Mouse (Mus musculus) forebrain, postnatal 0 days (tissue): ENCODE measurements around the gene Ube2j1. TPM values are rescaled to one million over a fixed set of nuclear protein-coding genes. Genes with fewer than 3 reads are reported as not detected.

ENCODE experiments used
- ATAC-seq: fragments of 200-750 bp; cut with Nextera tagmentation; 2 replicates; pipeline ENCODE4 v1.8.0; 2017; ENCODE audit warnings: mild to moderate bottlenecking, moderate library complexity
- DNase-seq: peaks from one replicate; pipeline ENCODE4 v3.0.0-alpha.2; 2015
- H3K27ac ChIP-seq: fragments of 300-500 bp; sonication (generic); 2 replicates; pipeline ENCODE4 v1.5.1; 2014; ENCODE audit warnings: low read depth, mild to moderate bottlenecking, antibody characterized with exemption, low read length, moderate library complexity, mixed read lengths
- H3K27me3 ChIP-seq: fragments of 300-500 bp; sonication (generic); 2 replicates; pipeline ENCODE4 v1.6.1; 2014; ENCODE audit warnings: mild to moderate bottlenecking, low read length, mixed read lengths; ENCODE audit not compliant: insufficient read depth
- H3K36me3 ChIP-seq: fragments of 300-500 bp; sonication (generic); 2 replicates; pipeline ENCODE4 v1.6.1; 2014; ENCODE audit warnings: mild to moderate bottlenecking, moderate library complexity; ENCODE audit not compliant: insufficient read depth
- H3K4me1 ChIP-seq: fragments of 300-500 bp; sonication (generic); 2 replicates; pipeline ENCODE4 v1.6.1; 2014; ENCODE audit warnings: antibody characterized with exemption; ENCODE audit not compliant: insufficient read depth
- H3K4me2 ChIP-seq: fragments of 300-500 bp; sonication (generic); 2 replicates; pipeline ENCODE4 v1.6.1; 2014; ENCODE audit warnings: low read depth, mild to moderate bottlenecking, moderate library complexity
- H3K4me3 ChIP-seq: fragments of 300-500 bp; sonication (generic); 2 replicates; pipeline ENCODE4 v1.5.1; 2014; ENCODE audit warnings: low read depth, low read length, mixed read lengths
- H3K9ac ChIP-seq: fragments of 300-500 bp; sonication (generic); 2 replicates; pipeline ENCODE4 v1.6.1; 2014; ENCODE audit warnings: mild to moderate bottlenecking
- H3K9me3 ChIP-seq: fragments of 300-500 bp; sonication (generic); 2 replicates; pipeline ENCODE4 v1.6.1; 2016; ENCODE audit warnings: low read length
- CTCF ChIP-seq: sonication (generic); IDR thresholded peaks from 2 replicates; pipeline ENCODE4 v1.5.1; 2016; ENCODE audit warnings: antibody characterized with exemption, control low read depth, low read depth
- WGBS: fragments of 180-500 bp; shearing (Covaris S2); extraction: QIAGEN DNeasy Blood & Tissue Kit; methylation state at CpG from one replicate; pipeline ENCODE4 v1.1.7; 2014; 5-methylcytosine and 5-hydroxymethylcytosine counted together
- polyA plus RNA-seq: library from polyadenylated mRNA; unstranded; fragments of >200 nt; fragmentation: Nextera tagmentation; extraction: Ambion mirVana; gene quantifications from 2 replicates; pipeline ENCODE4 v1.2.1, GENCODE M21; 2015
- total RNA-seq: library from RNA; depleted of rRNA; stranded (reverse); fragments of >200 nt; gene quantifications from 2 replicates; pipeline ENCODE4 v1.2.3, GENCODE M21; 2014; rRNA removed

Gene Ube2j1
- total and polyA plus RNA-seq, 2 experiments from 2014 or later: 61.2 to 106 TPM

DNA sequence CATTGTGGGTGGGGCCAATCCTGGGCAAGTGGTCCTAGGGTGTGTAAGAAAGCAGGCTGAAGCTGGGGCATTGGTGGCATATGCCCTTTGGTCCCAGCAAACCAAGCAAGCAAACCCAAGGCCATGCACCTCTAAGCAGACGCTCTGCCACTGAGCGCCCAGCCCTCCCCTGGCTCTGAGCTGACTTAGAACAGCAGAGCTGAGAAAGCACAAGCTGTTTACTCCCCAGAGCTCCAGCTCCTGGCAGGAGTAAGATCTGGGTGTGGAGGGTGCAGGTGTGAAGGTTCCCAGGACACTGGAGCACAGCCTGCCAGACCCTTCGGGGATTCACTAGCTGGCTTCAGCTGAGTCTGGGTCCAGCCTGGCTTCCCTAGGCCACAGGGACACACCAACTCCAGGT, 47.3 kb downstream of the Ube2j1 start:
- no peak for TF ChIP-seq CTCF
- Histone ChIP-seq H3K9me3 (no peaks in the 10 kb centered on the region), H3K4me2 (no peak overlapping the region), H3K4me3 (no peak overlapping the region), H3K4me1 (no peaks in the 10 kb centered on the region), H3K27ac (no peak overlapping the region), H3K27me3 (no peaks in the 10 kb centered on the region), H3K36me3 (no peaks in the 10 kb centered on the region), H3K9ac (no peak overlapping the region)
- DNase-seq (no peak), ATAC-seq (no peak)
- 93% methylated on average over 3 of the region's 3 CpGs for WGBS

- H3K4me1 ChIP-seq: no peaks in the 10 kb centered on the region
Observed at GRCm38 (mm10) chr4:33099118-33099694, 68.0 kb downstream of the Ube2j1 start.

More at GRCm38 (mm10) chr4:33099118-33099694, 68.0 kb downstream of the Ube2j1 start:
- H3K4me3 ChIP-seq: no peak overlapping the region
- no peak for DNase-seq
- 85% methylated on average over 6 of the region's 6 CpGs for WGBS
- no peaks in the 10 kb centered on the region for H3K9me3 ChIP-seq
- ATAC-seq: no peak
- no peak for TF ChIP-seq CTCF
- H3K27ac ChIP-seq: no peak overlapping the region
- H3K27me3 ChIP-seq: no peaks in the 10 kb centered on the region
- no peaks in the 10 kb centered on the region for H3K36me3 ChIP-seq
- H3K9ac ChIP-seq: no peak overlapping the region
- no peak overlapping the region for H3K4me2 ChIP-seq

Other genes starting within 250 kb of the Ube2j1 start
- 103 and 105 TPM in 2 replicates for gene Lyrm2, start 231.2 kb upstream of the Ube2j1 start, total RNA-seq
- gene Lyrm2, start 231.2 kb upstream of the Ube2j1 start, polyA plus RNA-seq: 108 and 122 TPM in 2 replicates
- 30.3 and 39.8 TPM in 2 replicates for gene Ankrd6, start 80.6 kb upstream of the Ube2j1 start, total RNA-seq
- 15.1 and 18.4 TPM in 2 replicates for gene Ankrd6, start 80.6 kb upstream of the Ube2j1 start, polyA plus RNA-seq
- 45.3 and 53.0 TPM in 2 replicates for gene Rragd, start 48.4 kb upstream of the Ube2j1 start, total RNA-seq
- 21.8 and 30.6 TPM in 2 replicates for gene Rragd, start 48.4 kb upstream of the Ube2j1 start, polyA plus RNA-seq
- 0.54 TPM in 1 of 2 replicates, not detected in the other for gene Gabrr2, start 31.6 kb downstream of the Ube2j1 start, total RNA-seq
- gene Gabrr2, start 31.6 kb downstream of the Ube2j1 start, polyA plus RNA-seq: not detected in 2 replicates
- gene Gabrr1, start 101.1 kb downstream of the Ube2j1 start, total RNA-seq: 0.46 and 0.67 TPM in 2 replicates
- 0.22 and 0.25 TPM in 2 replicates for gene Gabrr1, start 101.1 kb downstream of the Ube2j1 start, polyA plus RNA-seq
- gene Pm20d2, start 158.3 kb downstream of the Ube2j1 start, total RNA-seq: 8.0 and 11.3 TPM in 2 replicates
- gene Pm20d2, start 158.3 kb downstream of the Ube2j1 start, polyA plus RNA-seq: 2.3 and 3.3 TPM in 2 replicates
- 47.0 and 68.4 TPM in 2 replicates for gene Srsf12, start 177.6 kb downstream of the Ube2j1 start, total RNA-seq
- gene Srsf12, start 177.6 kb downstream of the Ube2j1 start, polyA plus RNA-seq: 22.1 and 43.3 TPM in 2 replicates